Mouse (Mus musculus) ES-E14 (cell line): ENCODE data around the gene Ptgds.

Source experiments
- CHD2 ChIP-seq: IDR thresholded peaks from 2 replicates; pipeline ENCODE4 v1.6.1; 2014; ENCODE audit warnings: mild to moderate bottlenecking, low read depth, low read length, inconsistent platforms
- HCFC1 ChIP-seq: IDR thresholded peaks from 2 replicates; pipeline ENCODE4 v1.6.1; 2012; ENCODE audit warnings: low read length, inconsistent platforms, borderline replicate concordance; ENCODE audit not compliant: insufficient read depth
- ZC3H11A ChIP-seq: IDR thresholded peaks from 2 replicates; pipeline ENCODE4 v1.6.1; 2012; ENCODE audit warnings: low read depth, mild to moderate bottlenecking, inconsistent platforms, low read length, borderline replicate concordance
- ZNF384 ChIP-seq: IDR thresholded peaks from 2 replicates; pipeline ENCODE4 v1.6.1; 2012; ENCODE audit warnings: low read depth, low read length, inconsistent platforms

GRCm38 (mm10) chr2:25436286-25436820 is 33.5 kb downstream of the Ptgds start:
- TF ChIP-seq ZC3H11A = no peak
- TF ChIP-seq CHD2 = no peak
- TF ChIP-seq HCFC1 = no peak
- no peak for TF ChIP-seq ZNF384
